Mouse (Mus musculus) thymus, postnatal 0 days (tissue): Measurements from ENCODE around the gene Pik3r1. TPM values are rescaled to one million over a fixed set of nuclear protein-coding genes. Genes with fewer than 3 reads are reported as not detected.
A peak's percentile ranks its signal among the peaks of the same experiment; 100 is the strongest.

Experiments
- DNase-seq: peaks from one replicate; pipeline ENCODE4 v3.0.0-alpha.2; 2015; ENCODE audit warnings: low spot score
- polyA plus RNA-seq: library from polyadenylated mRNA; unstranded; fragments of >200 nt; fragmentation: Nextera tagmentation; extraction: Ambion mirVana; gene quantifications from 2 replicates; pipeline ENCODE4 v1.2.1, GENCODE M21; 2015

The Pik3r1 gene
- polyA plus RNA-seq, 1 experiment from 2014 or later: 79.3 TPM

- peak; percentile 78 for DNase-seq
Measured at GRCm38 (mm10) chr13:101767013-101767808, 806 bp downstream of the Pik3r1 start.

DNA sequence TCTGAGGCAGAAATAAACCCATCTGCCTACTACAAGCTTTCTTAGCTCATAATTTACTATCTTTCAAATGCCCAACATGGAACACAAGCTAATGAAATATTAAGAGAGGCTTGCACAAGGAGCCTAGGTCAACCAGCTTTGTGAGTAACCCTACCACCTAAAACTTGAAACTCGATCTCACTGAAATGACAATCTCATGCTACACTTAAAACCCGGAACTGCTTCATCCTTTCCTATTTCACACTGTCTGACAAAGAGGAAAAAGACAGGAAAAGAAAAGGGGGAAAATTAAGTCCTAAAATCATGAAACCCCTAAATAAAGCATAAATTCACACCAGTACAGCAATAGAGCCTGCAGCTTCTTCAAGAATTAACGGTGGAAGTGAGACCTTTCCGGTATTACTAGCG is 1.4 kb downstream of the Pik3r1 start:
- no peak for DNase-seq

GRCm38 (mm10) chr13:101765976-101766375 is 2.0 kb downstream of the Pik3r1 start:
- no peak for DNase-seq

DNA sequence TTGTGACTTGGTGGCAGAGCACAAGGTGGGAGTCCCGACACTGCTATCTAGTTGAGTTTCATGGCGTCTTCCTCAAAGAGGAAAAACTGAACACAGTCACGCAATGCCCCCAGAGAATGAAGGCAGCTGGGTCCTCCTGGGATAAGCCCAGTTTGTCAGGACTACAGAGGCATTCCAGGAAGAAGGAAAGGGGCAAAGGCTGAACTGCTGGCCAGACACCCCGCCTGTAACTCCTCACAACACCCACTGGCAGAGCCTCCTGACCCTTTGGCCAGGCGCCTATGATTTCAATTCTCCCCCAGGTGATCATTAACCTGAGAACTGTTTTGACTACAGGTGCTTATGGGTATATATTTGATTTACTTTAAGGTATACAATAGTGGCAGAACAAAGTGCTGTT is 3.9 kb downstream of the Pik3r1 start:
- no peak for DNase-seq

GRCm38 (mm10) chr13:101763676-101764075 is 4.3 kb downstream of the Pik3r1 start:
- DNase-seq: no peak

GRCm38 (mm10) chr13:101763149-101763548 is 4.9 kb downstream of the Pik3r1 start:
- no peak for DNase-seq

- no peak for DNase-seq
Measured at GRCm38 (mm10) chr13:101761617-101762016, 6.4 kb downstream of the Pik3r1 start.

DNA sequence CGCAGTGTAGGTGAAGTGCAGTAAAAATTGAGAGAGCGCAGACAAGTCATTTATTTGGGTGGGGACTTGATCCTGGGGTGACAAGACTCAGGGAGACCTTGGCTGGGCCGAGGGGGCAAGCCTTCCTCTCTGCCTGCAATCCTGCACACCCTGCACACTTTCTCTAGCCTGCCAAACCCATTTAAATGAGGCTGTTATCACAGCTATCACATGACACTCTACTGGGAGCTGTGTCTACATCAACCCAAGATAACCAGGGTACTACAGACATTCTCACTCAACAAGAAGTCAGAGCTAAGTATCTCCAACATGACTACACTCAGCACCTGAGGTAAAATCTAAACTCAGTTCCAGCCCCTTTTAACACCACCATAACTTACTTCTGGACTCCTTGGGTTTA is 7.1 kb downstream of the Pik3r1 start:
- no peak for DNase-seq

DNA sequence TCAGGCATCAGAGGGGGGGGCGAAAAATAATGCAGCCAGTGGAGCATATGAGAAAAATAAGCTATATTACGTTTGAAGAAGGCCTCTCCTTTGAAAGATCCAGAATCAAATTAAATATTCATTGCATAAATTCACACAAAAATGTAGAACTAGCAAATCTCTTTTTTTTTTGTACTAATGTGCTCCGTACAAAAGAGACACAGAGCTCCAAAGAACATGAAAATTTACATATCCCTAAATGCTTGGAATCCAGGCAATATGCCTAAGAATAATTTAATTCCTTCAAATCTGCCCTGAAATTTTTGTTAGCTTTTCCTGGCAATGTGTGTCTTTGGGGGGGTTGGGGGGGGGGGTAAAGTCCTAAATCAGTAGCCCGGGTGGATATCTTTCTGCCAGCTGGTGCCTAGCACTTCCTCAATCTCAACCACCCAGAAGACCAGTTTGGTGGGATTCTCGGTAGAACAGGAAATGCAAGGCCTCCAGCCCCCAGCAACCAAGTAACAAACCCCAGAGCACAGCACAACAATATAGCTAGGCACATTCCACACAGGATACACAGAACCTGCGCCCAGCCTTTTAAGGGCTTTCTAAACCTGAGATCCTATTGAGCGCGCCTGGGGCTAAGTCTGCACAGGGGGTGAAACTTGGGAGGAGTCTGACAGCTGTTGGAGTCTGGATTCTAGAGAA is 7.9 kb downstream of the Pik3r1 start:
- DNase-seq: peak; percentile 54

DNA sequence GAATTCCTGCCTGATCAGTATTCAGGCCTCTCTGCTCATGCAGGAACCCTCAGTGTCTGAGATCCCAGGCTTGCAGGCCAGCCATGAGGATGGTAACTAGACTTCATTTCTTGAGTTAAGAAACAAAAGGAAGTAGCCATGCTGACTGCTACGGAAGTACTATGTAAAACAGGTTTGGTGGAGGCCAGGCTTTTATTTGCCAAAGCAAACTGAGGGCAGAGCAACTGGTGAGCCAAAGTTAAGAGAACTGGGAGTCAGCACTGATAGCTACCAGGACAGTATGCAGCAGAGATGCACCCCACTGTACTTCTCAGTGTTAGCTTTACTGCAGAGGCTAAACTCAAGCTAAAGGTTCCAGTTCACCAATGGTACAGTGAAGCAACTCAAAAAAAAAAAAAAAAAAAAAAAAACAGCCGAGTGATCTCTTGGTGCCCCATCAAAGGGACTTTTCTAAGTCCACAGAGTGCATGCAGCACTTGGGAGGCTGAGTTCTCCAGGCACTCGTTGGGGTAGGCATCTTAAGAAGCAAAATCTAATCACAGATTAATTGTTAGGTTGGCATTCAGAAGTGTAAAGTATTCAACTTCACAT is 8.6 kb downstream of the Pik3r1 start:
- no peak for DNase-seq

GRCm38 (mm10) chr13:101757801-101758422 is 10.1 kb downstream of the Pik3r1 start:
- no peak for DNase-seq

DNA sequence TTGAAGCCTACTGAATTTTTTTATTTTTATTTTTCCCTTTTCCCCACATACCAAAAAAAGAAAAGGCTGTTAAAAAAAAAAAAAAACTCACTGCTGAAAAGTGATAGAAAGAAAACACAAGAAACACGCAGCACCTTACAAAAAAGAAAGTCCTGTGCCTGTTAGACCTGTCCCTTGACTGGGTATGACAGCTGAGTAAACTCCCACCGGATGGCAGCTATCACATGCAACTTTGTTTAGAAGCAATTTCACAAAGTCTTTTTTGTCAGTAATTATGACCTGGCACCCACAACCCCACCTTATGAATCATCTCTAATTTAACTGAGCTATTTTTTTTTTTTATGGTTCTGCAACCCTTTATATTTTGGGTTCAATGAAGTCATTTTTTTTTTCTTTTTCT is 12.8 kb downstream of the Pik3r1 start:
- DNase-seq: no peak

DNA sequence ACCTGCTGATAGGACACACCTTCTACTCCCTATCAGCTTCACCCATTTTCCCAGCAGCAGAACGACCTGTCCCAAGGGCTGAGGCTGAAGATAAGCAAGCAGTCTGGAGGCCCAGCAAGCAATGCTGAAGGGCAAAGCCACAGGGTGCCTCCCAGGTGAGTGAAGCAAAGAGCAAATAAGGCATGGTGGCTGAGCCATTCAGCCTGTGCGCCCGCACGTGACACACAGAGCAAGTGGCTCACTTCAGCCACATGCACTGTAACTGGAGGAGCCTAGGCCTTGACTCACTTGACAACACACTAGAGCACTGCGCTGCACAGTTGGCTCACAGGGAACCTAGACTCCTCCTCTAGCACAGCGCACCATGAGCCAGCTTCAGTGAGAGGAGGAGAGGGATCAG is 14.4 kb downstream of the Pik3r1 start:
- DNase-seq: no peak

GRCm38 (mm10) chr13:101751816-101752215 is 16.2 kb downstream of the Pik3r1 start:
- no peak for DNase-seq

DNA sequence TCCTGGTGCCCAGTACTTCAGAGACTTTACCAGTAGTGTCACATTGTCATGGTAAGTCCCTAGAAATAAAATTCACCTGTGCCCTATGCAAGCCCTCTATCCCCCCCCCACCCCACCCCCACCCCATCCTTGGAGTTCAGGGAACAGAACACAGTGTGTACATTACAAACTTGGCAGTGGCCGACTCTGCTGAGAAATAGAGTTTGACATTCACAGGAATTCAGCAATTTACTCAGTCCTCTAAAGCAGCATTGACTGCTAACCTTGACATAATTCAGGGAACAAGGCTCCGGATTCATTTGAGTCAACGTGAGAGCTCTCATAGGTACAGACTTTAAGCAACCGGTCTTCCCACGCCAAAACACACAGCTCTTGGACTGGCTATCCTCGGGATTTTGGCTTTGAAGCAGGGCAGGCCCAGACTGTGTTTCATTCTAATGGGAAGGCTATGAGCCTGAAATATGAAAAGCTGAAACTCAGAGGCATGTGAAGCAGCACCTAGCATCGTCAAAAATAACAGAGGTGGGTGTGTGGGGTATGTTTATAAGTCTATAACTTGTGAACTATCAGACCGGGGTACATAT is 21.9 kb downstream of the Pik3r1 start:
- DNase-seq: no peak

- DNase-seq: no peak
Measured at GRCm38 (mm10) chr13:101744943-101745342, 23.1 kb downstream of the Pik3r1 start.

- no peak for DNase-seq
Measured at GRCm38 (mm10) chr13:101744053-101744452, 24.0 kb downstream of the Pik3r1 start.

DNA sequence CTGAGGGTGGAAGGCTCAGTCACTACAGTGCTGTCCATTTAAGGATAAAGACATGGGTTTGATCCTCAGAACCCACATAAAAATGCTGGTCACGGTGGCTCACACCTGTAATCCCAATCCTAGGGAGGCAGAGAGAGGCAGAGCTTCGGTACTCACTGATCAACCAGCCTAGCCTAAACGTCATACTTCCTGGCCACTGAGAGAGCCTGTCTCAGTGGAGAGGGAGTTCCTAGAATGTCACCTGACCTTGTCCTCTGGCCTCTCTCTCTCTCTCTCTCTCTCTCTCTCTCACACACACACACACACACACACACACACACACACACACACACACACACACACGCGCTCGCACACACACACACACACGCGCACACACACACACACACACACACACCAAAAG is 24.8 kb downstream of the Pik3r1 start:
- DNase-seq: no peak

GRCm38 (mm10) chr13:101742596-101742995 is 25.4 kb downstream of the Pik3r1 start:
- DNase-seq: no peak

- DNase-seq: no peak
Measured at GRCm38 (mm10) chr13:101741530-101742309, 26.3 kb downstream of the Pik3r1 start.
